Mouse (Mus musculus) hindbrain, embryonic 16.5 days (tissue): ENCODE measurements around the gene Coro7. TPM values are rescaled to one million over a fixed set of nuclear protein-coding genes. Genes with fewer than 3 reads are reported as not detected.
A peak's percentile ranks its signal among the peaks of the same experiment; 100 is the strongest.

Source experiments
- ATAC-seq: fragments of 200-750 bp; cut with Nextera tagmentation; 2 replicates; pipeline ENCODE4 v1.8.0; 2017; ENCODE audit warnings: moderate TSS enrichment, moderate library complexity
- H3K27ac ChIP-seq: fragments of 300-500 bp; sonication (generic); 2 replicates; pipeline ENCODE4 v1.5.1; 2014; ENCODE audit warnings: low read depth, mild to moderate bottlenecking, control low read depth, low read length, moderate library complexity
- H3K27me3 ChIP-seq: fragments of 300-500 bp; sonication (generic); replicated peaks from 2 replicates; pipeline ENCODE4 v1.6.1; 2014; ENCODE audit warnings: low read length; ENCODE audit not compliant: control insufficient read depth, insufficient read depth
- H3K36me3 ChIP-seq: fragments of 300-500 bp; sonication (generic); 2 replicates; pipeline ENCODE4 v1.6.1; 2014; ENCODE audit warnings: mild to moderate bottlenecking, low read length, moderate library complexity, mixed read lengths; ENCODE audit not compliant: control insufficient read depth, insufficient read depth
- H3K4me1 ChIP-seq: fragments of 300-500 bp; sonication (generic); 2 replicates; pipeline ENCODE4 v1.6.1; 2014; ENCODE audit warnings: low read depth, low read length; ENCODE audit not compliant: control insufficient read depth, insufficient read depth
- H3K4me2 ChIP-seq: fragments of 300-500 bp; sonication (generic); 2 replicates; pipeline ENCODE4 v1.6.1; 2014; ENCODE audit warnings: mild to moderate bottlenecking, low read length, control low read depth, moderate library complexity
- H3K4me3 ChIP-seq: fragments of 300-500 bp; sonication (generic); 2 replicates; pipeline ENCODE4 v1.5.1; 2014; ENCODE audit warnings: mild to moderate bottlenecking, low read length, control low read depth, moderate library complexity
- H3K9ac ChIP-seq: fragments of 300-500 bp; sonication (generic); 2 replicates; pipeline ENCODE4 v1.6.1; 2014; ENCODE audit warnings: low read depth, mild to moderate bottlenecking, control low read depth, low read length, moderate library complexity
- H3K9me3 ChIP-seq: fragments of 300-500 bp; sonication (generic); 2 replicates; pipeline ENCODE4 v1.6.1; 2014; ENCODE audit warnings: mild to moderate bottlenecking, low read length, moderate library complexity; ENCODE audit not compliant: control insufficient read depth
- WGBS: fragments of 180-500 bp; shearing (Covaris S2); extraction: QIAGEN DNeasy Blood & Tissue Kit; methylation state at CpG from one replicate; pipeline ENCODE4 v1.1.7; 2014; 5-methylcytosine and 5-hydroxymethylcytosine counted together
- polyA plus RNA-seq: library from polyadenylated mRNA; unstranded; fragments of >200 nt; fragmentation: Nextera tagmentation; extraction: Ambion mirVana; gene quantifications from 2 replicates; pipeline ENCODE4 v1.2.1, GENCODE M21; 2015

Coro7 gene
- polyA plus RNA-seq, 1 experiment from 2014 or later: 32.1 TPM

DNA sequence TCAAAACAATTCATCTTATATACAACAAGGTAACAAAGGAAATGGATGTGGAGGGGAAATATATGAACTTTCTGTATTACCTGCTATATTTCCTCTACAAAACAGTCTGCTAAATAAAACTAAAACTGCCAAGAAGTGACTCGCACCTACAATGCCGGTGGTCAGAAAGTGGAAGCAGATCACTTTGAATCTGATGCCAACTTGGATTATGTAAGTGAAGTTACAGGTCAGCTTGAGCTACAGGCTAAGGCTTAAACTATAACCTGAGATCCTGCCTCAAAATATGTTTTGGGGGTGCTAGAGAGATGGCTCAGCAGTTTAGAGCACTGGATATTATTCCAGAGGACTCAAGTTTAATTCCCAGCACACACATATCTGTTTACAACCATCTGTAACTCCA is 13.9 kb downstream of the Coro7 start:
- H3K9me3 ChIP-seq: no peaks in the 10 kb centered on the region
- 92% methylated on average over 2 of the region's 2 CpGs for WGBS
- H3K27me3 ChIP-seq: no peaks in the 10 kb centered on the region
- peaks cover 17% of the 10 kb centered on the region for H3K36me3 ChIP-seq
- no peak overlapping the region for H3K4me2 ChIP-seq
- H3K27ac ChIP-seq: no peak overlapping the region
- no peak for ATAC-seq
- no peak overlapping the region for H3K4me3 ChIP-seq
- H3K9ac ChIP-seq: no peak overlapping the region
- H3K4me1 ChIP-seq: no peaks in the 10 kb centered on the region

DNA sequence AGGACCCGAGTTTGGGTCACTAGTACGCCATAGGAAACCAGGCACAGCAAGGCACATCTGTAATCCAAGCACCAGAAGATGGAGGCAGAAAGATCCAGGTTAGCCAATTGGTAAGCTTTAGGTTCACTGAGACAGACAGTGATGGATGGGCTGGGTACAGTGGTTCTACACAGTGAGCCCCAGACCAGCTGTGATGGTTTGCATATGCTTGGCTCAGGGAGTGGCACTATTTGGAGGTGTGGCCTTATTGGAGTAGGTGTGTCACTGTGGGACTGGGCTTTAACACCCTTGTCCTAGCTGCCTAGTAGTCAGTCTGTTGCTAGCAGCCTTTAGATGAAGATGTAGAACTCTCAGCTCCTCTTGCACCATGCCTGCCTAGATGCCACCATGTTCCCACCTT is 15.8 kb downstream of the Coro7 start:
- Histone ChIP-seq H3K27me3 (no peaks in the 10 kb centered on the region), H3K4me2 (no peak overlapping the region), H3K27ac (no peak overlapping the region), H3K9ac (no peak overlapping the region), H3K4me3 (no peak overlapping the region), H3K36me3 (peaks cover 17% of the 10 kb centered on the region), H3K4me1 (peaks cover 6% of the 10 kb centered on the region), H3K9me3 (no peaks in the 10 kb centered on the region)
- WGBS: 83% methylated on average over 2 of the region's 2 CpGs
- ATAC-seq: no peak

DNA sequence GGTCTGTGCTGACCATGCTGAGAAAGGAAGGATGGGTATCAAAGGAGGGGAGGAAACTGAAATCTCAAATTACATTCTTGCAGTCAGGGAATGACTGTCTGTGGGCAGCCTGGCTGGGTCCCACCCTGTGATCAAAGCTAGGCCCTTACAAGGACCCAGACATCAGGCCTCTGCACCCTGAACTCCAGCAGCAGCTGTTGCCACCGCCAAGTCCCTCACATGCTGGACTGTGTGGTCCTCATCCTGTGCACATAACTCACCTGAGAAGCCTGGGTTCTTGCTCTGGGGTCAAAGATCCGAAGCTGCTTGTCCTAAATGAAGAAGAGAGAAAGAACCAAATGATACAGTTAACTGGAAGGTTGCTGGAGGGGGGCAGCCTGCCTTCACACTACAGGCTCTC is 18.0 kb downstream of the Coro7 start:
- no peak for ATAC-seq
- Histone ChIP-seq H3K4me3 (no peak overlapping the region), H3K9ac (no peak overlapping the region), H3K27me3 (no peaks in the 10 kb centered on the region), H3K4me2 (no peak overlapping the region), H3K4me1 (peaks cover 8% of the 10 kb centered on the region), H3K9me3 (no peaks in the 10 kb centered on the region), H3K36me3 (peaks cover 9% of the 10 kb centered on the region; the same call in 1 of the 2 replicates), H3K27ac (no peak overlapping the region)
- WGBS: 73% methylated on average over 2 of the region's 2 CpGs

GRCm38 (mm10) chr16:4659326-4659725 is 20.3 kb downstream of the Coro7 start:
- no peaks in the 10 kb centered on the region for H3K9me3 ChIP-seq
- no peak for ATAC-seq
- H3K4me2 ChIP-seq: no peak overlapping the region
- 21% methylated on average over 2 of the region's 2 CpGs for WGBS
- no peak overlapping the region for H3K4me3 ChIP-seq
- H3K27me3 ChIP-seq: no peaks in the 10 kb centered on the region
- H3K4me1 ChIP-seq: peaks cover 8% of the 10 kb centered on the region
- H3K27ac ChIP-seq: no peak overlapping the region
- H3K9ac ChIP-seq: no peak overlapping the region
- H3K36me3 ChIP-seq: peaks cover 7% of the 10 kb centered on the region; the same call in 1 of the 2 replicates

GRCm38 (mm10) chr16:4658781-4659245 is 20.8 kb downstream of the Coro7 start:
- no peaks in the 10 kb centered on the region for H3K9me3 ChIP-seq
- peak; percentile 78 for ATAC-seq
- WGBS: 16% methylated on average over 11 of the region's 11 CpGs

GRCm38 (mm10) chr16:4656571-4657081 is 23.0 kb downstream of the Coro7 start:
- H3K27me3 ChIP-seq: no peaks in the 10 kb centered on the region
- H3K4me2 ChIP-seq: no peak overlapping the region
- H3K27ac ChIP-seq: 0 out of 2 replicates have a peak overlapping the region, but pooled peaks have one; percentile 42
- no peak overlapping the region for H3K4me3 ChIP-seq
- no peaks in the 10 kb centered on the region for H3K9me3 ChIP-seq
- peaks cover 11% of the 10 kb centered on the region for H3K4me1 ChIP-seq
- ATAC-seq: no peak
- peaks cover 7% of the 10 kb centered on the region; the same call in 1 of the 2 replicates for H3K36me3 ChIP-seq
- 78% methylated on average over 9 of the region's 9 CpGs for WGBS
- H3K9ac ChIP-seq: no peak overlapping the region

More at GRCm38 (mm10) chr16:4658781-4659245, 20.8 kb downstream of the Coro7 start:
- 0 out of 2 replicates have a peak overlapping the region, but pooled peaks have one; percentile 34 for H3K27ac ChIP-seq
- H3K4me1 ChIP-seq: peaks cover 8% of the 10 kb centered on the region
- no peak overlapping the region for H3K9ac ChIP-seq
- no peak overlapping the region for H3K4me3 ChIP-seq
- H3K27me3 ChIP-seq: no peaks in the 10 kb centered on the region
- H3K4me2 ChIP-seq: peak overlapping the region; percentile 10; the same call in 1 of the 2 replicates
- peaks cover 7% of the 10 kb centered on the region; the same call in 1 of the 2 replicates for H3K36me3 ChIP-seq

GRCm38 (mm10) chr16:4655764-4656570 is 23.6 kb downstream of the Coro7 start:
- no peak for ATAC-seq
- H3K9me3 ChIP-seq: no peaks in the 10 kb centered on the region
- H3K4me3 ChIP-seq: no peak overlapping the region
- H3K4me1 ChIP-seq: peaks cover 11% of the 10 kb centered on the region
- no peak overlapping the region for H3K4me2 ChIP-seq
- H3K27ac ChIP-seq: peak overlapping the region; percentile 44
- H3K9ac ChIP-seq: no peak overlapping the region
- H3K27me3 ChIP-seq: no peaks in the 10 kb centered on the region
- H3K36me3 ChIP-seq: peaks cover 3% of the 10 kb centered on the region; the same call in 1 of the 2 replicates
- WGBS: 44% methylated on average over 11 of the region's 11 CpGs

GRCm38 (mm10) chr16:4655251-4655734 is 24.3 kb downstream of the Coro7 start:
- H3K9ac ChIP-seq: no peak overlapping the region
- no peak overlapping the region for H3K27ac ChIP-seq
- H3K36me3 ChIP-seq: 0 out of 2 replicates have a peak, but pooled peaks cover 2% of the 10 kb centered on the region
- H3K4me1 ChIP-seq: peaks cover 11% of the 10 kb centered on the region
- WGBS: 72% methylated on average over 4 of the region's 4 CpGs
- ATAC-seq: no peak
- H3K4me3 ChIP-seq: no peak overlapping the region
- no peaks in the 10 kb centered on the region for H3K27me3 ChIP-seq
- no peaks in the 10 kb centered on the region for H3K9me3 ChIP-seq
- no peak overlapping the region for H3K4me2 ChIP-seq

GRCm38 (mm10) chr16:4654706-4655105 is 24.9 kb downstream of the Coro7 start:
- ATAC-seq: no peak
- Histone ChIP-seq H3K27me3 (no peaks in the 10 kb centered on the region), H3K4me1 (peaks cover 11% of the 10 kb centered on the region), H3K9ac (no peak overlapping the region), H3K36me3 (0 out of 2 replicates have a peak, but pooled peaks cover 2% of the 10 kb centered on the region), H3K4me2 (no peak overlapping the region), H3K27ac (no peak overlapping the region), H3K4me3 (no peak overlapping the region), H3K9me3 (no peaks in the 10 kb centered on the region)
- 78% methylated on average over 10 of the region's 10 CpGs for WGBS
